Mouse (Mus musculus) embryonic facial prominence, embryonic 14.5 days (tissue): ENCODE measurements at regions not wholly inside any gene's neighbourhood (a gene's known extent, or its start where the extent isn't known, plus 50 kb on each side); places are given as distances from the start of the nearest gene placed in this dataset.
A peak's percentile ranks its signal among the peaks of the same experiment; 100 is the strongest.

Experiments
- ATAC-seq: fragments of 200-750 bp; cut with Nextera tagmentation; 2 replicates; pipeline ENCODE4 v1.8.0; 2017; ENCODE audit warnings: low read depth, moderate number of reproducible peaks, moderate TSS enrichment
- DNase-seq: peaks from one replicate; pipeline ENCODE4 v3.0.0-alpha.2; 2015; ENCODE audit warnings: low spot score
- H3K27ac ChIP-seq: fragments of 300-500 bp; sonication (generic); replicated peaks from 2 replicates; pipeline ENCODE4 v1.5.1; 2014; ENCODE audit warnings: low read depth, mild to moderate bottlenecking, low read length, moderate library complexity
- H3K27me3 ChIP-seq: fragments of 300-500 bp; sonication (generic); replicated peaks from 2 replicates; pipeline ENCODE4 v1.6.1; 2014; ENCODE audit warnings: low read length; ENCODE audit not compliant: control insufficient read depth, insufficient read depth
- H3K36me3 ChIP-seq: fragments of 300-500 bp; sonication (generic); 2 replicates; pipeline ENCODE4 v1.6.1; 2014; ENCODE audit warnings: low read length, mixed read lengths; ENCODE audit not compliant: control insufficient read depth, insufficient read depth
- H3K4me1 ChIP-seq: fragments of 300-500 bp; sonication (generic); 2 replicates; pipeline ENCODE4 v1.6.1; 2014; ENCODE audit warnings: antibody characterized with exemption, low read length; ENCODE audit not compliant: control insufficient read depth, insufficient read depth
- H3K4me2 ChIP-seq: fragments of 300-500 bp; sonication (generic); 2 replicates; pipeline ENCODE4 v1.6.1; 2014; ENCODE audit warnings: low read depth, mild to moderate bottlenecking, low read length, moderate library complexity, mixed read lengths
- H3K4me3 ChIP-seq: fragments of 300-500 bp; sonication (generic); 2 replicates; pipeline ENCODE4 v1.5.1; 2014; ENCODE audit warnings: low read depth, mild to moderate bottlenecking, low read length
- H3K9ac ChIP-seq: fragments of 300-500 bp; sonication (generic); 2 replicates; pipeline ENCODE4 v1.6.1; 2014; ENCODE audit warnings: low read depth, mild to moderate bottlenecking, low read length, moderate library complexity, mixed read lengths
- H3K9me3 ChIP-seq: fragments of 300-500 bp; sonication (generic); 2 replicates; pipeline ENCODE4 v1.6.1; 2016; ENCODE audit warnings: low read length; ENCODE audit not compliant: control insufficient read depth
- WGBS: fragments of 180-500 bp; shearing (Covaris S2); extraction: QIAGEN DNeasy Blood & Tissue Kit; methylation state at CpG from one replicate; pipeline ENCODE4 v1.1.7; 2014; 5-methylcytosine and 5-hydroxymethylcytosine counted together

DNA sequence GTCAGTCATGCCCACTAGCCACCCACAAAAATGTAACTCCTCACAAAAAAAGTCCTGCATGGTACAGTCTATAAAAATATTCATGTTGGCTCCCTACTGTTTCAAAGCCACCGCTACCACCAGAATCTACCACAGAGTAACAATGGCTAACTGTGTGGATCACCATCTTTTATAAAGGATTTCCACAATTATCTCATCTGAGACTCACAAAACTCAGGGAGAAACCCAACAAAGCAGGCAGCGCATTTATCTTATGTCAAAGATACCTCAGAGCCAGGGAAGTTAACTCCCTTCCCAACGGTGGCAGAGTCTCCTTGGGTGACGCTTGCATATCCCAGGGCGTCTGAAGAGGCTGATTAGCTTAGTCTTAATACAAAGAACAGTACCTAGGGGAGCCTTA, 172.5 kb downstream of the Setd4 start:
- 78% methylated on average over 5 of the region's 5 CpGs for WGBS
- no peaks in the 10 kb centered on the region for H3K9me3 ChIP-seq
- ATAC-seq: no peak

DNA sequence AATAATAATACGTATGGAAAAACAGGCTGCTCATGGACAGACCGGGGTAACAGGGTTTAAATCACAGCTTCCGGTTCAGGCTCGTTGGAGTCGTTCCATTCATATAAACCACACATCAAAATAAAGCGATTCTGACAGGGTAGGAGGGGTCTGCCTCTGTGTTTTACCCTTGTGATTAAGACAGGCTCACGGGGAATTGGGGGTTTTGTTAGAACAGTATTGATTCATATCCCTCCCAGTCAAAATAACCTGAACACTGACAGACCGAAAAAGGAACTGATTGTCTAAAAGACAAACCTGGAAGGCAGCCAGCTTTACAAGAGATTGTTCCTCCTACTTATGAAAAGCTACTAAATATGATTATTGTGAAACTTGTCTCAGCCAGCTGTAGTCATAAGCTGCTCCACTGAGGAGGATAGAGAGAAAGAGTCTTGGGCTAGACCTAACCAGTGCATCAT, 174.5 kb downstream of the Setd4 start:
- peaks cover 7% of the 10 kb centered on the region; the same call in 1 of the 2 replicates for H3K27me3 ChIP-seq
- no peak overlapping the region for H3K4me3 ChIP-seq
- H3K9ac ChIP-seq: no peak overlapping the region
- H3K27ac ChIP-seq: no peak overlapping the region
- DNase-seq (peak; percentile 81), ATAC-seq (peak; percentile 71)
- 33% methylated on average over 8 of the region's 8 CpGs for WGBS
- H3K4me2 ChIP-seq: no peak overlapping the region
- H3K36me3 ChIP-seq: no peaks in the 10 kb centered on the region
- no peaks in the 10 kb centered on the region; the same call in 1 of the 2 replicates for H3K4me1 ChIP-seq
- no peaks in the 10 kb centered on the region for H3K9me3 ChIP-seq

More for the DNA sequence above, 172.5 kb downstream of the Setd4 start:
- no peak for DNase-seq
- Histone ChIP-seq H3K4me3 (no peak overlapping the region), H3K4me2 (no peak overlapping the region), H3K27me3 (peaks cover 15% of the 10 kb centered on the region), H3K27ac (no peak overlapping the region), H3K36me3 (no peaks in the 10 kb centered on the region), H3K4me1 (no peaks in the 10 kb centered on the region; the same call in 1 of the 2 replicates), H3K9ac (no peak overlapping the region)

- Histone ChIP-seq H3K27me3 (peaks cover 13% of the 10 kb centered on the region; the same call in 1 of the 2 replicates), H3K36me3 (no peaks in the 10 kb centered on the region), H3K9me3 (no peaks in the 10 kb centered on the region), H3K4me2 (no peak overlapping the region), H3K4me3 (no peak overlapping the region), H3K27ac (no peak overlapping the region), H3K9ac (no peak overlapping the region), H3K4me1 (peaks cover 19% of the 10 kb centered on the region)
- ATAC-seq (no peak), DNase-seq (no peak)
- WGBS: 84% methylated on average over 4 of the region's 4 CpGs
These were observed 176.6 kb downstream of the Setd4 start for GRCm38 (mm10) chr16:93427264-93427663.

DNA sequence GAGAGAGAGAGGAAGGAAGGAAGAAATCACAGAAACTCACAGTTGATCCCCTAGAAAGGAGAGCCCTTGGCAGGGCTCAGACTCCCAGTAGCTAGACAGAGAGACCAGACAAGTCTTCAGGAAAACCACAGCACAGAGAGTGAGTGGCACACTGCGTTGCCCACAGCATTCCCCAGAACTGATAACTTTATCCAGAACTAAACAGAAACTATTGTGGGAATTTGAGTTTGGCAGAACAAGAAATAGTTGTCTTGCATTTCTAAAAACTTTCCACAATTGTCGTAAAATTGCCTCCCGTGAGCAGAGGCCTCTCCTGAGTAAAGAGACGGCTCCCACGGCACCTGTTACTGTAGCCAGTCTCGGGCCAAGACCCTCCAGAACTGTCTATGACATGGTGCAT, 178.1 kb downstream of the Setd4 start:
- no peak overlapping the region for H3K4me3 ChIP-seq
- ATAC-seq (no peak), DNase-seq (peak; percentile 47)
- H3K9me3 ChIP-seq: no peaks in the 10 kb centered on the region
- H3K9ac ChIP-seq: no peak overlapping the region
- H3K27me3 ChIP-seq: peaks cover 10% of the 10 kb centered on the region; the same call in 1 of the 2 replicates
- no peaks in the 10 kb centered on the region for H3K36me3 ChIP-seq
- WGBS: 56% methylated on average over 6 of the region's 6 CpGs
- no peak overlapping the region for H3K27ac ChIP-seq
- no peak overlapping the region for H3K4me2 ChIP-seq
- peaks cover 21% of the 10 kb centered on the region for H3K4me1 ChIP-seq

DNA sequence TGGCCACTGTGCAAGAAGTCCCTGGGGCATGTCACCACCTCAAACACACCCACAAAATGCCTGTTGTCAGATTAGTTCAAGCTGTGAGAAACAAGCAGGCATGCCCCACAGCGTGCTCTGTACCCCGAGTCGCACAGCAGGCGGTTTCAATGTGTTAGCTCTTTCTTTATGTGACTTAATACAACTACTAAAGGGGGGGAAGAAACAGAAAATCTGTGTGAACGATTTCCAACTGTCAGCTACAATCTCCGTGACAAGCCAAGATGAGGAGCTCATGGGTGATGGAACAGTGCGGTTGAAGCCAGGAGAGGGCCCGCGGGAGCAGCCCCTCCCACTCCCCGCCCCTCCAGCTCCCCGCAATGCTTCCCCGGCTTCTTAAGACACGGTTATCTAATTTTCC, 180.7 kb downstream of the Setd4 start:
- ATAC-seq: peak; percentile 51; the same call in 1 of the 2 replicates
- DNase-seq: peak; percentile 76
- Histone ChIP-seq H3K4me1 (peaks cover 21% of the 10 kb centered on the region), H3K27me3 (peaks cover 10% of the 10 kb centered on the region; the same call in 1 of the 2 replicates), H3K9me3 (no peaks in the 10 kb centered on the region), H3K36me3 (no peaks in the 10 kb centered on the region), H3K9ac (no peak overlapping the region), H3K4me3 (peak overlapping the region; percentile 2; the same call in 1 of the 2 replicates), H3K4me2 (peak overlapping the region; percentile 41), H3K27ac (peak overlapping the region; percentile 25)
- WGBS: 6% methylated on average over 13 of the region's 13 CpGs

DNA sequence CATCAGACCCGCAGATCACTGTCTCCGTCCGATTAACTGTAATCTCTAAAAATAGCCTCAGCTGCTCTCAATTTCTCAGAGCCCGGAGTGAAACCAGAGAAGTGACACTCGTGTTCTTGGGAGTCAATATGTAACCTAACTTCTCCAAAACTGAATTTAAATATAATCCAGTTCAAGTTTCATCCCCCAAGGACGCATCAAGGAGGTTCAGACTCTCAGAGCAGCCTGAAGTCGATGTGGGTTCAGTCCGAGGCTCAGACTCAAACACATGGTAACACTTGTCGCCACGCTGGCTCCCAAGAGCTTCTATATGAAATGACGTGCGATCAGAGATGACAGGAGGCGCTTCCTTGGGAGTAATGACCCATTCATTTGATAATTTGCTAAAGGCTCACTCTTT, 181.6 kb downstream of the Setd4 start:
- DNase-seq: peak; percentile 78
- Histone ChIP-seq H3K4me2 (peak overlapping the region; percentile 27; the same call in 1 of the 2 replicates), H3K4me3 (no peak overlapping the region), H3K9ac (no peak overlapping the region), H3K27ac (0 out of 2 replicates have a peak overlapping the region, but pooled peaks have one; percentile 49), H3K27me3 (peaks cover 10% of the 10 kb centered on the region; the same call in 1 of the 2 replicates), H3K4me1 (peaks cover 24% of the 10 kb centered on the region), H3K9me3 (no peaks in the 10 kb centered on the region), H3K36me3 (no peaks in the 10 kb centered on the region)
- 26% methylated on average over 13 of the region's 13 CpGs for WGBS
- no peak for ATAC-seq

- 81% methylated on average over 8 of the region's 8 CpGs for WGBS
These were observed 185.6 kb downstream of the Setd4 start for GRCm38 (mm10) chr16:93418246-93418645.

DNA sequence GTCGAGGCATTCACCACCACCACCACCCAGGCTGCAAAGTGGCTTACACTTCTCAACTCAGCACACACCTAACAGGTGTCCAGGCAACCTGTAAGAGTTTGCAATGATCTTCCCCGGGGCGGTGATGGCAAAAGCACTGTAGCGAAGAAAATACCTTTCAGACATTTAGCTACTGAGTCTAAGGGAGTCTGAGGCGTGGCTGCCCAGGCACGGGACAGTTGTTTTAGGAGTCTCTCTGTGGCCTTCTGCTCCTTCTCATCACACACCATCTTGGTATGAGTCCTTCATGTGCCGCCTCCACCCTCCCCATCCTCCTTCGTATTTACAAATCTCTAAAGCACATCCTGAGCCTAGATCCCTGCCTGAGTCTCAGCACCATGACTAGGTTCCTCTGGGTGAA, 186.0 kb downstream of the Setd4 start:
- H3K4me1 ChIP-seq: peaks cover 13% of the 10 kb centered on the region; the same call in 1 of the 2 replicates
- H3K27me3 ChIP-seq: no peaks in the 10 kb centered on the region
- WGBS: 89% methylated on average over 8 of the region's 8 CpGs
- DNase-seq: no peak
- no peak overlapping the region for H3K4me2 ChIP-seq
- ATAC-seq: no peak
- no peak overlapping the region for H3K4me3 ChIP-seq
- no peaks in the 10 kb centered on the region for H3K9me3 ChIP-seq
- no peaks in the 10 kb centered on the region for H3K36me3 ChIP-seq
- H3K27ac ChIP-seq: no peak overlapping the region
- no peak overlapping the region for H3K9ac ChIP-seq

More at GRCm38 (mm10) chr16:93418246-93418645, 185.6 kb downstream of the Setd4 start:
- no peaks in the 10 kb centered on the region for H3K36me3 ChIP-seq
- H3K4me1 ChIP-seq: peaks cover 17% of the 10 kb centered on the region; the same call in 1 of the 2 replicates
- no peak overlapping the region for H3K27ac ChIP-seq
- no peak overlapping the region for H3K9ac ChIP-seq
- no peaks in the 10 kb centered on the region for H3K27me3 ChIP-seq
- ATAC-seq (no peak), DNase-seq (no peak)
- no peak overlapping the region for H3K4me3 ChIP-seq
- H3K4me2 ChIP-seq: no peak overlapping the region
- no peaks in the 10 kb centered on the region for H3K9me3 ChIP-seq
